Mouse (Mus musculus): ENCODE measurements around the gene Ralgds.

GRCm38 (mm10) chr2:28599569-28599900, 86.6 kb downstream of the Ralgds start:
- no peak for TF ChIP-seq CTCF (IDR thresholded peaks at IDR 0.05; ENCODE audit: insufficient read depth, low read depth, low read length)
- no peak for TF ChIP-seq POLR2A (IDR thresholded peaks at IDR 0.05; ENCODE audit: insufficient read depth, low read depth, low read length)
